Mouse (Mus musculus) macrophage (primary cell): ENCODE results near the gene Gm29564. TPM values are rescaled to one million over a fixed set of nuclear protein-coding genes. Genes with fewer than 3 reads are reported as not detected.
"Not testable (repeated sequence)": the region's sequence is repeated elsewhere in the genome, so short reads cannot be mapped to it uniquely, and the experiment has no call there.

ENCODE experiments used
- H3K27ac ChIP-seq: fragments of 350-480 bp; formaldehyde crosslinking; 2 replicates; pipeline ENCODE4 v1.9.0; 2021
- H3K36me3 ChIP-seq: fragments of 350-480 bp; formaldehyde crosslinking; 2 replicates; pipeline ENCODE4 v1.9.0; 2021; ENCODE audit errors: inconsistent target
- H3K4me3 ChIP-seq: fragments of 350-480 bp; formaldehyde crosslinking; 2 replicates; pipeline ENCODE4 v1.9.0; 2021; ENCODE audit errors: inconsistent target
- H3K79me2 ChIP-seq: fragments of 350-480 bp; formaldehyde crosslinking; 2 replicates; pipeline ENCODE4 v1.9.0; 2021; ENCODE audit errors: inconsistent target
- WGBS: methylation state at CpG from one replicate; pipeline ENCODE4 v1.1.7; 2026; ENCODE audit warnings: inconsistent platforms; ENCODE audit not compliant: missing documents; 5-methylcytosine and 5-hydroxymethylcytosine counted together
- polyA plus RNA-seq: library from polyadenylated mRNA; stranded (reverse); fragments of 250-400 nt; gene quantifications from 3 replicates; pipeline ENCODE4 v1.2.4, GENCODE M21; 2018; ENCODE audit warnings: inconsistent platforms
- total RNA-seq, 78 experiments: library from RNA; depleted of rRNA; stranded (reverse); fragments of 250-400 nt; gene quantifications; 1 replicate in 9 of 78; 2 replicates in 24 of 78; 3 replicates in 43 of 78; 4 replicates in 2 of 78; pipeline ENCODE4 v1.2.4; 2018; ENCODE audit warnings: inconsistent platforms in 56 of 78

Gm29564 gene
- not detected for total RNA-seq (2018; cell fraction: chromatin; rRNA removed)
- not detected for total RNA-seq (2018; cell fraction: cytosol; rRNA removed)
- not detected for total RNA-seq (2018; cell fraction: nucleus; rRNA removed)
- polyA plus RNA-seq: not detected in 3 replicates

DNA sequence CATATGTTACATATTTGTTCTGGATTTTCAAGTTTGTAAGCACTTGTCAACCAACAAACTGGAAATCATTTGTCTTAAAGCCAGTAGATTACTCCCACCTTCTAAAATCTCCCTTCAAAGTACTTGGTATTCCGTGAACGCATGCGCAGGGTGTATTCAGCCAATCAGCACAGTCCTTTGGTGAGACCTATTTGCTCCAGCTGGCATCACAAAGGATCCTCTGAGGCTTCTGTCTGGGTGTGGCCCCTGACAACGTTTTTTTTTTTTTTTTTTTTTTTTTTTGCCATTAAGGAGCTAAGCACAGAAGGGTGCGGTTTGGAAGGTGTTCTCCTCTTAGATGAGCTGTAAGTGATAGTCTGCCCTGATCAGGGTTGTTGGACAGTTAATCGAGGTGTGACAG lies at the start of gene Gm29564:
Gm29564 (plus strand) TSS at position 301 of the 400 bp plus-strand sequence.
- WGBS: no CpG with 5 or more reads among the region's 6 CpGs
- H3K4me3 ChIP-seq, H3K79me2 ChIP-seq, H3K36me3 ChIP-seq, H3K27ac ChIP-seq: not testable (repeated sequence)

Other genes with a start within 250 kb of the Gm29564 start
- not detected in 3 replicates for gene Gm20867, start 249.8 kb upstream of the Gm29564 start, polyA plus RNA-seq